Mouse (Mus musculus) heart, embryonic 12.5 days (tissue): ENCODE measurements around the gene D5Ertd579e. TPM values are rescaled to one million over a fixed set of nuclear protein-coding genes. Genes with fewer than 3 reads are reported as not detected.
"Not testable (repeated sequence)": the region's sequence is repeated elsewhere in the genome, so short reads cannot be mapped to it uniquely, and the experiment has no call there.

Experiments
- ATAC-seq: fragments of 200-750 bp; cut with Nextera tagmentation; 2 replicates; pipeline ENCODE4 v1.8.0; 2017; ENCODE audit warnings: moderate TSS enrichment, moderate library complexity; ENCODE audit not compliant: insufficient number of reproducible peaks, low FRiP score
- H3K27ac ChIP-seq: fragments of 300-500 bp; sonication (generic); 2 replicates; pipeline ENCODE4 v1.5.1; 2016; ENCODE audit warnings: mild to moderate bottlenecking, moderate library complexity; ENCODE audit not compliant: poor library complexity, severe bottlenecking
- H3K27me3 ChIP-seq: fragments of 300-500 bp; sonication (generic); replicated peaks from 2 replicates; pipeline ENCODE4 v1.6.1; 2016; ENCODE audit warnings: mild to moderate bottlenecking, moderate library complexity
- H3K36me3 ChIP-seq: fragments of 300-500 bp; sonication (generic); 2 replicates; pipeline ENCODE4 v1.6.1; 2016; ENCODE audit warnings: mild to moderate bottlenecking, moderate library complexity
- H3K4me1 ChIP-seq: fragments of 300-500 bp; sonication (generic); replicated peaks from 2 replicates; pipeline ENCODE4 v1.6.1; 2016; ENCODE audit warnings: mild to moderate bottlenecking
- H3K4me2 ChIP-seq: fragments of 300-500 bp; sonication (generic); 2 replicates; pipeline ENCODE4 v1.6.1; 2016; ENCODE audit warnings: mild to moderate bottlenecking, moderate library complexity
- H3K4me3 ChIP-seq: fragments of 300-500 bp; sonication (generic); 2 replicates; pipeline ENCODE4 v1.5.1; 2016; ENCODE audit warnings: mild to moderate bottlenecking
- H3K9ac ChIP-seq: fragments of 300-500 bp; sonication (generic); 2 replicates; pipeline ENCODE4 v1.6.1; 2016; ENCODE audit warnings: mild to moderate bottlenecking, moderate library complexity
- H3K9me3 ChIP-seq: fragments of 300-500 bp; sonication (generic); replicated peaks from 2 replicates; pipeline ENCODE4 v1.6.1; 2016; ENCODE audit warnings: mild to moderate bottlenecking, moderate library complexity
- WGBS: fragments of 180-500 bp; shearing (Covaris S2); methylation state at CpG from one replicate; pipeline ENCODE4 v1.1.7; 2016; 5-methylcytosine and 5-hydroxymethylcytosine counted together
- polyA plus RNA-seq: library from polyadenylated mRNA; unstranded; fragments of >200 nt; fragmentation: Nextera tagmentation; extraction: Ambion mirVana; gene quantifications from 2 replicates; pipeline ENCODE4 v1.2.1, GENCODE M21; 2016

Gene D5Ertd579e
- polyA plus RNA-seq, 1 experiment from 2014 or later, result 35.1 TPM

DNA sequence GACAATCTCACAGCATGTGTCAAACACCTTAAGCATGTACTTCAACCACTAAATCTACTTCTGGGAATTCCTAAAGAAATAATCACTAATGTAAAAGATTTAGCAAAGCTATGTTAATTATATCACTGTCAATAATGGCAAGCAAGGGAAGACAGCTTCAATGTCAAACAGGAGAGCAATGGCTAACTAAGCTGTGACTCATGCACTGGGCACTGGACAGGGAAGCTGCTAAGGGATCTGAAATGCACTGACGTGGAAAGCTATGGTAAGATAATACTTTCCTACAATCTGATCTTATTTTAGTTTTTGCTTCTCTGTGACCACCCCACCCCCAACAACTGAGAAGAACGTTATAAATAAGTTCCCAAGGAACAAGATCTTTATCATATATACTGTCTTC is 32.5 kb downstream of the D5Ertd579e start:
- no peaks in the 10 kb centered on the region for H3K9me3 ChIP-seq
- H3K4me2 ChIP-seq, result no peak overlapping the region
- H3K27me3 ChIP-seq, result no peaks in the 10 kb centered on the region
- H3K4me1 ChIP-seq, result peaks cover 13% of the 10 kb centered on the region
- H3K9ac ChIP-seq, result no peak overlapping the region
- H3K4me3 ChIP-seq, result no peak overlapping the region
- no peak for ATAC-seq
- peak overlapping the region; percentile 6; the same call in 1 of the 2 replicates for H3K27ac ChIP-seq
- 58% methylated on average over 2 of the region's 2 CpGs for WGBS
- H3K36me3 ChIP-seq, result peaks cover 21% of the 10 kb centered on the region

DNA sequence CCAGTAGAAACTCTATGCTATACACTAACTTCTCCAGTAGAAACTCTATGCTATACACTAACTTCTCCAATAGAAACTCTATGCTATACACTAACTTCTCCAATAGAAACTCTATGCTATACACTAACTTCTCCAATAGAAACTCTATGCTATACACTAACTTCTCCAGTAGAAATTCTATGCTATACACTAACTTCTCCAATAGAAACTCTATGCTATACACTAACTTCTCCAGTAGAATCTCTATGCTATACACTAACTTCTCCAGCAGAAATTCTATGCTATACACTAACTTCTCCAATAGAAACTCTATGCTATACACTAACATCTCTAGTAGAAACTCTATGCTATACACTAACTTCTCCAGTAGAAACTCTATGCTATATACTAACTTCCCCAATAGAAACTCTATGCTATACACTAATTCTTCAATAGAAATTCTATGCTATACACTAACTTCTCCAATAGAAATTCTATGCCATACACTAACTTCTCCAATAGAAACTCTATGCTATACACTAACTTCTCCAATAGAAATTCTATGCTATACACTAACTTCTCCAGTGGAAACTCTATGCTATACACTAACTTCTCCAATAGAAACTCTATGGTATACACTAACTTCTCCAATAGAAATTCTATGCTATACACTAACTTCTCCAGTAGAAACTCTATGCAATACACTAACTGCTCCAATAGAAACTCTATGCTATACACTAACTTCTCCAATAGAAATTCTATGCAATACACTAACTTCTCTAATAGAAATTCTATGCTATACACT is 34.7 kb downstream of the D5Ertd579e start:
- H3K4me3 ChIP-seq, result not testable (repeated sequence)

GRCm38 (mm10) chr5:36625612-36626011 is 70.2 kb downstream of the D5Ertd579e start:
- 81% methylated on average over 5 of the region's 5 CpGs for WGBS

More for the DNA sequence above, 34.7 kb downstream of the D5Ertd579e start:
- peaks cover 13% of the 10 kb centered on the region for H3K4me1 ChIP-seq
- not testable (repeated sequence) for ATAC-seq, H3K9me3 ChIP-seq, H3K9ac ChIP-seq, H3K27me3 ChIP-seq, H3K4me2 ChIP-seq, H3K27ac ChIP-seq
- H3K36me3 ChIP-seq, result peaks cover 15% of the 10 kb centered on the region

DNA sequence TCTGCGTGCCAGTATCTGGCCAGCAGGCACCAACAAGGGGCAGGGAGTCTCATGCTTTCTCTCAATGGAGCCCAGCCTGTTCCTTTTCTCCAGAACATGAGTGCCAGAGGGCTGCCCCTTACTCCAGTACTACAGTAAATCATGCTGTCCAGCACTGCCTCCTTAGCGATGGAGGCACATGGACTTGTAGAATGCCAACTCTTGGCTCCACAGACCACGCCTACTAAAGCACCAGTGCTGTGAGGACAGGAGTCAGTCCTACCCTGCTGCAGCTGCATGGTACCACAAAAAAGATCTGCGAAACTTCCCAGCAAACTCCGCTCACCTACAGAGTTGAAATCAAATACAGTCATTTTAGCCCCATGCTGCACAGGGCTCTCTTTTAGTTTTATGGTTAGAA is 72.2 kb downstream of the D5Ertd579e start:
- no peak overlapping the region for H3K9ac ChIP-seq
- no peak overlapping the region for H3K27ac ChIP-seq
- H3K9me3 ChIP-seq, result no peaks in the 10 kb centered on the region
- no peak for ATAC-seq
- H3K4me3 ChIP-seq, result no peak overlapping the region
- WGBS, result 88% methylated on average over 5 of the region's 5 CpGs
- H3K4me1 ChIP-seq, result peaks cover 53% of the 10 kb centered on the region
- H3K4me2 ChIP-seq, result no peak overlapping the region
- H3K36me3 ChIP-seq, result peaks cover 9% of the 10 kb centered on the region; the same call in 1 of the 2 replicates
- H3K27me3 ChIP-seq, result no peaks in the 10 kb centered on the region

More at GRCm38 (mm10) chr5:36625612-36626011, 70.2 kb downstream of the D5Ertd579e start:
- no peak for ATAC-seq
- no peak overlapping the region for H3K4me2 ChIP-seq
- peaks cover 23% of the 10 kb centered on the region for H3K36me3 ChIP-seq
- H3K9me3 ChIP-seq, result no peaks in the 10 kb centered on the region
- H3K4me1 ChIP-seq, result peaks cover 39% of the 10 kb centered on the region
- no peak overlapping the region for H3K9ac ChIP-seq
- H3K27me3 ChIP-seq, result no peaks in the 10 kb centered on the region
- H3K4me3 ChIP-seq, result no peak overlapping the region
- H3K27ac ChIP-seq, result no peak overlapping the region

- peak overlapping the region; percentile 91 for H3K27ac ChIP-seq
- ATAC-seq, result peak; percentile 78
- H3K9me3 ChIP-seq, result no peaks in the 10 kb centered on the region
- no peaks in the 10 kb centered on the region for H3K27me3 ChIP-seq
- peak overlapping the region; percentile 62 for H3K4me2 ChIP-seq
- H3K4me1 ChIP-seq, result peaks cover 52% of the 10 kb centered on the region
- 44% methylated on average over 5 of the region's 5 CpGs for WGBS
- 0 out of 2 replicates have a peak overlapping the region, but pooled peaks have one; percentile 10 for H3K4me3 ChIP-seq
- no peak overlapping the region for H3K9ac ChIP-seq
- H3K36me3 ChIP-seq, result peaks cover 21% of the 10 kb centered on the region
These were observed 74.8 kb downstream of the D5Ertd579e start for GRCm38 (mm10) chr5:36621058-36621449.

- WGBS, result 26% methylated on average over 8 of the region's 8 CpGs
- 0 out of 2 replicates have a peak overlapping the region, but pooled peaks have one; percentile 10 for H3K4me3 ChIP-seq
- peak overlapping the region; percentile 62 for H3K4me2 ChIP-seq
- H3K36me3 ChIP-seq, result peaks cover 26% of the 10 kb centered on the region
- H3K4me1 ChIP-seq, result peaks cover 47% of the 10 kb centered on the region
- no peaks in the 10 kb centered on the region for H3K27me3 ChIP-seq
- ATAC-seq, result peak; percentile 85
- peak overlapping the region; percentile 91 for H3K27ac ChIP-seq
- H3K9ac ChIP-seq, result no peak overlapping the region
- H3K9me3 ChIP-seq, result no peaks in the 10 kb centered on the region
These were observed 75.3 kb downstream of the D5Ertd579e start for GRCm38 (mm10) chr5:36620409-36621057.

DNA sequence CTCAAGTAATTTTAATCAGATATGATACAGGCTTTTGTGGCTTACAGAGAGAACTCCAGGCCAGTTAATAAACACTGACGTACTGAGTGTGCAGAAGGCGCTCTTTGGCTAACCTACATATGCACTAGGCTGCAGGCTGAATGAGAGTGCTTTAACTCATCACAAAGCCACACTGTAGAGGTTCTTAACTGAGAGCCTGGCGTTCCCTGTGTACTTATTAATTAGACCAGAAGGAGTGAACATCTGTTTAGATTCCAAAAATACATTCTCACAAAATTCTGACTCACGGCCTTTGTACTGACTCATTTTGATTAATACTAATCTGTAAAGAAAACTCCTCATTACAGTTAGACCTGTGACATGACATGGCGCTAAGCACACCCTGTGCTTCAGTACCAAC is 76.9 kb downstream of the D5Ertd579e start:
- ATAC-seq, result no peak

DNA sequence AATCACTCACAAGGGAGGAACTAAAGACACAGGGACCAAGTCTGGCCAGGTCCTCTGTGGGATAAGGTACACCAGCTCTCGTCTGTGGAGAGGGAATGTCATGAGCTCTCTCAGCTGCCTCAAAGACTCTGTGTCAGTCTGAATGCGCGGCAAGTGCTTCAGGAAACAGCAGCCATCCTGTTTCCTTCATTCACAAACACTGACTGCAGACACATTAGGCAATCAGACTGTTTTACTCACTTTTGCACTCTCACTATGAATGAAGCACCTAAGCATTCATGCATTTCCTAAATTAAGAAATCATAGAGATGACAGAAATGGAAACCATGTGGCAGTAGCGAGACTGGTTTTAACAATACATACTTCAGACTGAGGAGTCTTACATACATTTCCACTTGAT is 77.5 kb downstream of the D5Ertd579e start:
- Histone ChIP-seq H3K9me3 (no peaks in the 10 kb centered on the region), H3K9ac (no peak overlapping the region), H3K27ac (no peak overlapping the region), H3K4me2 (no peak overlapping the region), H3K36me3 (peaks cover 48% of the 10 kb centered on the region), H3K4me1 (peaks cover 36% of the 10 kb centered on the region), H3K4me3 (no peak overlapping the region), H3K27me3 (no peaks in the 10 kb centered on the region)
- 61% methylated on average over 4 of the region's 4 CpGs for WGBS
- ATAC-seq, result no peak

More for the DNA sequence above, 76.9 kb downstream of the D5Ertd579e start:
- Histone ChIP-seq H3K9ac (no peak overlapping the region), H3K27me3 (no peaks in the 10 kb centered on the region), H3K4me2 (peak overlapping the region; percentile 31; the same call in 1 of the 2 replicates), H3K4me1 (peaks cover 41% of the 10 kb centered on the region), H3K4me3 (no peak overlapping the region), H3K36me3 (peaks cover 42% of the 10 kb centered on the region), H3K27ac (peak overlapping the region; percentile 54; the same call in 1 of the 2 replicates), H3K9me3 (no peaks in the 10 kb centered on the region)
- WGBS, result 89% methylated on average over 5 of the region's 5 CpGs

- Histone ChIP-seq H3K9ac (no peak overlapping the region), H3K4me2 (no peak overlapping the region), H3K27ac (no peak overlapping the region), H3K36me3 (peaks cover 81% of the 10 kb centered on the region), H3K27me3 (no peaks in the 10 kb centered on the region), H3K4me3 (no peak overlapping the region), H3K4me1 (peaks cover 2% of the 10 kb centered on the region), H3K9me3 (no peaks in the 10 kb centered on the region)
- WGBS, result 78% methylated on average over 4 of the region's 4 CpGs
- 0 out of 2 replicates have a peak, but pooled peaks have one; percentile 29 for ATAC-seq
These were observed 81.7 kb downstream of the D5Ertd579e start for GRCm38 (mm10) chr5:36614124-36614523.

DNA sequence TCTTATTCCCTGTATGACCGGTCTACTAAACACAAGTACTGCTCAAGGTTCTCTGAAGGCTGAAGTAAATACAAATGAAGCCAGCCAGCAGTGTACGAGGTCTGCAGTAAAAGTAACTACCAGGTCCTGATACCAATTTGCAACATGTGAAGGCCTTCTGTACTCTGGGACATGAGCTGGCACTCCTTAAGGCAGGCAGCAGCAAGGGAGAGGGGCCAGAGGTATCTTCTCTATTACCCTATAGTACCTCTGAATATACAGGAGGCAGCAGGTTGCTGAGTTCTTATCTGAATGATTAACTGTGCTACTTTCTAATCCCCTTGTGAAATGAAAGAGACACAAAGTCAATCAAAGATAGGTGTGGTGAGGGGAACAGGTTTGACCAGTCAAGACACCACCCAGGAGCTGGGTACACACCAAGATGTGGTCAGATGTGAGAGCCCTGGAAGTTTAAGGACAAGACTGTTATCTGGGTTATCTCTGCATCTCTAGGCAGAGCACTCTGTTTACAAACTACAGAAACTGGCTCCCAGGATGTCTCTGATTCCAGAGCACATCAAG is 86.8 kb downstream of the D5Ertd579e start:
- no peak overlapping the region for H3K4me3 ChIP-seq
- no peak overlapping the region for H3K9ac ChIP-seq
- H3K27me3 ChIP-seq, result no peaks in the 10 kb centered on the region
- H3K4me2 ChIP-seq, result no peak overlapping the region
- ATAC-seq, result no peak
- peaks cover 85% of the 10 kb centered on the region for H3K36me3 ChIP-seq
- no peaks in the 10 kb centered on the region for H3K9me3 ChIP-seq
- H3K4me1 ChIP-seq, result no peaks in the 10 kb centered on the region
- no peak overlapping the region for H3K27ac ChIP-seq
- 87% methylated on average over 2 of the region's 2 CpGs for WGBS

DNA sequence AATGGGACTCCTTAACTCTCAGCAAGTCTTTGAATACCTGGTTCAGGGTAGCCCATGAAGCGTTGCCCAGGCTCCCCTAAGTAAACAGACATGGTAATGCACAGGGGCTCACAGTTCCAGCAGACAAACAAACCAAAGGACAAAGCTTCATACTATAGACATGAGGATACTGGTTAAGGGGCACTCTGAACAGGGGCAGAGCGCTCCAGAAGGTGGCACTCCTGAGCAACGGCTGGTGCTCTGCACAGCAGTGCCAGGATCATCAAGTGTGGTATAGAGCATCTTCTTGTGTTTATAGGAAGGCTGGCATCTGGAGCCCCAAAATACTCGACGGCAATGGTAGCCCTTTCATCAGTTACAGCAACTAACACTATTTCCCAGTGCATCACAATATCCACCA is 92.8 kb downstream of the D5Ertd579e start:
- no peak overlapping the region for H3K27ac ChIP-seq
- no peaks in the 10 kb centered on the region for H3K27me3 ChIP-seq
- ATAC-seq, result no peak
- 82% methylated on average over 5 of the region's 5 CpGs for WGBS
- H3K9me3 ChIP-seq, result no peaks in the 10 kb centered on the region
- H3K4me2 ChIP-seq, result no peak overlapping the region
- no peaks in the 10 kb centered on the region for H3K4me1 ChIP-seq
- H3K4me3 ChIP-seq, result no peak overlapping the region
- no peak overlapping the region for H3K9ac ChIP-seq
- peaks cover 91% of the 10 kb centered on the region for H3K36me3 ChIP-seq
